Comparison of ENCODE assay signal across 15 mouse cellular contexts in the genomic region with DNA sequence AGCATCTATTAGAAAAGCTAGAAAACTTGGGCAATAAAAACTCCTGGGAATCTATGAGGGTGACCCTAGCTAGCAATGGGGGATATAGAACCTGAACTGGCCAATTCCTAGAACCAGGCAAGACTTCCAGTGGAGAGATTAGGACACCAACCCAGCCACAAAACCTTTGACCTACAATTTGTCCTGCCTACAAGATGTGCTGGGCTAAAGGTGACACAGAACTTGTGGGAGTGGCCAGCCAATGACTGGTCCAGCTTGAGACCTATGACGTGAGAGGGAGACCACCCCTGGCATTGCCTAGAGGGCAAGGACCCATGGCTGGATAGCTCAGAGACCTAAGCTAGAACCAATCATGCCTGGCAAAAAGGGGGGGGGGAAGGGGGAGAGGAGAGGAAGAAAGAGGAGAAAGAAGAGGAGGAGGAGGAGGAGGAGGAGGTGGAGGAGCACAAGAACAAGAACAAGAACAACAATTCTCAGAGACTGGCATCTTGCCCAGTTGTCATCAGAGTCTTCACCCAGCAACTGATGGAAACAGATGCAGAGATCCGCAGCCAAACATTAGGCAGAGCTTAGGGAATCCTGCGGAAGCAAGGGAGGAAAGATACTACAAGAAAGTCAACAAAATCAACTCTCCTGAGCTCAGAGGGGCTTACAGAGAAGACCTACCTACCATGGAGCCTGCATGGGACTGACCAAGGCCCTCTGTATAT.
"Had no signal": no experiment of that assay in that cellular context is flagged by ENCODE, and none has a peak within 500 bp of the region (broad histone marks: within the 10 kb centered on the region; RNA-seq: fewer than 3 reads in every experiment).

No protein-coding gene starts in this region.

- H3K4me1 ChIP-seq: midbrain, embryonic 10.5 days; stomach, embryonic 15.5 days had no signal

- H3K27ac ChIP-seq: layer of hippocampus, adult 2 months; limb, embryonic 13.5 days; liver, embryonic 15.5 days; midbrain, embryonic 10.5 days; neural tube, embryonic 15.5 days; stomach, embryonic 15.5 days had no signal

- H3K9me3 ChIP-seq: limb, embryonic 13.5 days; liver, embryonic 15.5 days; midbrain, embryonic 10.5 days; neural tube, embryonic 15.5 days; stomach, embryonic 15.5 days had no signal

- H3K4me3 ChIP-seq: layer of hippocampus, adult 2 months; limb, embryonic 13.5 days; liver, embryonic 15.5 days; midbrain, embryonic 10.5 days; myocyte; neural tube, embryonic 15.5 days; stomach, embryonic 15.5 days had no signal

- H3K27me3 ChIP-seq: limb, embryonic 13.5 days; liver, embryonic 15.5 days; neural tube, embryonic 15.5 days; stomach, embryonic 15.5 days had no signal

- H3K36me3 ChIP-seq: limb, embryonic 13.5 days; liver, embryonic 15.5 days; neural tube, embryonic 15.5 days; stomach, embryonic 15.5 days had no signal

- H3K9ac ChIP-seq: limb, embryonic 13.5 days; liver, embryonic 15.5 days; neural tube, embryonic 15.5 days; stomach, embryonic 15.5 days had no signal

- H3K4me2 ChIP-seq: limb, embryonic 13.5 days; liver, embryonic 15.5 days; neural tube, embryonic 15.5 days; stomach, embryonic 15.5 days had no signal

- DNase-seq: kidney, adult 18-20 months; kidney, postnatal 10 days; kidney, postnatal 4 days; lung, postnatal 4 days; midbrain, embryonic 14.5 days; right cerebral cortex, postnatal 14 days; thymus, adult 2 months; thymus, postnatal 25 days had no signal
